Mouse (Mus musculus) layer of hippocampus, adult 2 months (tissue): Measurements from ENCODE around the gene Acy3. TPM values are rescaled to one million over a fixed set of nuclear protein-coding genes. Genes with fewer than 3 reads are reported as not detected.

ENCODE experiments used
- DNase-seq, 2 experiments: peaks; one replicate each; pipeline ENCODE4 v3.0.0; 2022; ENCODE audit warnings: low spot score in 2 of 2
- H3K27ac ChIP-seq: fragments of 200-600 bp; 2 replicates; pipeline ENCODE4 v1.8.1; 2022
- H3K4me3 ChIP-seq: fragments of 200-600 bp; 2 replicates; pipeline ENCODE4 v1.8.1; 2022; ENCODE audit warnings: mild to moderate bottlenecking
- CTCF ChIP-seq: fragments of 200-600 bp; conservative IDR thresholded peaks from 2 replicates; pipeline ENCODE4 v1.8.1; 2022; ENCODE audit warnings: antibody characterized with exemption, mild to moderate bottlenecking, moderate library complexity
- total RNA-seq, 2 experiments: library from RNA; stranded (reverse); gene quantifications; 2 replicates each; pipeline ENCODE4 v1.2.3; 2021

Gene Acy3
- total RNA-seq, 2 experiments from 2014 or later = 2.3 to 2.7 TPM

DNA sequence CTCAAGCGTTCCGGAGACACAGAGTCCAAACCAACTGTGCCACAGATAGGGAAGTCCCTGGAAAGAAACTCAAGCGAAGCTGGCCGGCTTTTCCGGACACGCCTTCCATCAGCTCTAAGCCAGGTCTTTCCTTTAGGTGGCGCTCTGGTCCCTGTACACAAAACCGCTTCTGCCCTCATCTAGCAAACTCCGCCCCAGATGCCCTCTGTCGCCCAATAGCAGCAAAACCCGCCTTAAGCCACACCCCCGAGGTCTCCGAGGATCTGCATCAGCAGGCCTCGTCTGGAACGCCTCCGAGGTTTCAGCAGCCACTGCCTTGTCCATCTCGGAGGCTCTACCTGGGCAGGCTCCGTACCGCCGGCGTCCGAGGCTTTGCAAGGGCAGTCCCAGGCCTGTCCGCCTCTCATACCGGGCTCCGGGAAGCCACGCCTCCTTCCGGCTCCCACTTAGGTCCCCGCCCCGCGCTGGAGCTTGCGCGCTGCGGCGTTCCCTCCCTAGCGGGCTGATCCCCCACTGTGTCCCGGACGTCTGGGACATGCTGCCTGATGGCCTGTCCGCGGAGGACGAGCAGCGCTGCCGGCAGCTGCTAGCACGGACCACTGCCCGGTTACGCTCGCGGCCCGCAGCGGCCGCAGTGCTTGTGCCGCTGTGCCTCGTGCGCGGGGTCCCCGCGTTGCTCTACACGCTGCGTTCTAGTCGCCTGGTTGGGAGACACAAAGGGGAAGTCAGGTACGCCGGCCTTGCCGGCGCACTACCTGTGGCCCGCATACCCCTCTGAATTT, 13.9 kb downstream of the Acy3 start, which contains the start of the genes Nudt8 and Gm49405:
Nudt8 (plus strand) TSS at position 462 of the 782 bp plus-strand sequence.
Gm49405 (plus strand) TSS at position 508 of the 782 bp plus-strand sequence.
- DNase-seq = peak; percentile 92 to 95
- peak within 1 kb of the TSS; percentile 96 for H3K27ac ChIP-seq
- TF ChIP-seq CTCF = peak; percentile 86
- peak within 1 kb of the TSS; percentile 75 for H3K4me3 ChIP-seq

DNA sequence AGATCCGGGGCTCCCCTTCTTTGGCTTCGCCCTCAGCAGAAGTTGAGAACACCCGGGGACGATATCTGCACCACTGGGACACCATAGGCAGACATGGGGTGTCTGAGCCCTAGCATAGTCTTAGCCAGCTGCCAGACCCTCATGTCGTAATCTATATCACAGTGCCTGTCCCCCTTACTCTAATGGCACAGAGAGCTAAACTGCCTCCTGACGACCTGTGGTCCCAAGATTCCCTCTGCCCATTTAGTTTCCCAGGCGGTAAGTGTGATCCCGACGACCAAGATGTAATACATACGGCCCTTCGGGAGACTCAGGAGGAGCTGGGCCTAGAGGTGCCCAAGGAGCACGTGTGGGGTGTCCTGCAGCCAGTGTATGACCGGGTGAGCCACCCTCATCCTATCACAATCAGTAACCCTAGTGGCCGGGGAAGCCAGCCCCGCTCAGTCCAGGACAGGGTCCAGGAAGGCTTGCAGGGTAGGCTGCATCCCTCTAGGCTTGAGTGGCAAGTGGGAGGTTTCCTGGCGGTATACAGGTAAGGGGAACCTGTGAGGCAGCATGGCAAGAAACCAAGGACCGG, 14.7 kb downstream of the Acy3 start:
- DNase-seq = no peak
- peak overlapping the region; percentile 75 for H3K4me3 ChIP-seq
- TF ChIP-seq CTCF = no peak
- H3K27ac ChIP-seq = peak overlapping the region; percentile 96

DNA sequence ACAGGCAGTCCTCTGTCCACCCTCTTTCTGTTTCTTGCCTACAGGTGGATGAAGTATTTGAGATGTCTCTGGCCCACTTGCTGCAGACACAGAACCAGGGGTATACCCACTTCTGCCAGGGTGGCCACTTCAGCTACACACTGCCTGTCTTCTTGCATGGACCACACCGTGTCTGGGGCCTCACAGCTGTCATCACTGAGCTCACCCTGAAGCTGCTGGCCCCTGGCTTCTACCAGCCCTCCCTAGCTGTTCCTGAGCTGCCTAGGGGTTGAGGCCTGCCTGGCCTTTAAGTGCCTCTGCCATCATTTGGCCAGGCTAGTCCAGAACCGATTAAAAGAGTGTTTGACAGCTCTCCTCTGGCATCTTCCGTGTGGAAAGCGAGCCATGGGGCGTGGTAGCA, 15.4 kb downstream of the Acy3 start:
- no peak overlapping the region for H3K4me3 ChIP-seq
- no peak for TF ChIP-seq CTCF
- DNase-seq = no peak
- H3K27ac ChIP-seq = no peak overlapping the region

GRCm38 (mm10) chr19:4003112-4003511, 16.7 kb downstream of the Acy3 start, which contains the start of gene Doc2g:
Gene Doc2g, plus strand, starts transcription at chr19:4003313.
- H3K27ac ChIP-seq = no peak within 1 kb of the TSS
- H3K4me3 ChIP-seq = no peak within 1 kb of the TSS
- no peak for DNase-seq
- TF ChIP-seq CTCF = no peak

DNA sequence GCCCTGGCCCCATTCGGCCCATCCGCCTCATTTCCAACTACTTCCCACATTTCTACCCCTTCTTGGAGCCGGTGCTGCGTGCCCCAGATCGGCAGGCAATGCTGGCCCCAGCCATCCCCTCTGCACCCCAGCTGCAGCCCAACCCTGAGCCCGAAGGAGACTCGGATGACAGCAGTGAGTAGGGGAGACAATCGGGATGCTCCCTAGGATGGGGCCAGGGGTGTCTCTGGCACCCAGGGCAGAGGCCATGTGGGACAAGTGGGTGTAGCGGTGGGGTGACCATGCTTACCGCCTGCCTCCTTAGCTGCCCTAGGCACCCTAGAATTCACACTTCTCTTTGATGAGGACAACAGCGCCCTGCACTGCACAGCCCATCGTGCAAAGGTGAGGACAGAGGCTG, 17.3 kb downstream of the Acy3 start:
- H3K27ac ChIP-seq = no peak overlapping the region
- no peak overlapping the region for H3K4me3 ChIP-seq
- no peak for DNase-seq
- no peak for TF ChIP-seq CTCF

DNA sequence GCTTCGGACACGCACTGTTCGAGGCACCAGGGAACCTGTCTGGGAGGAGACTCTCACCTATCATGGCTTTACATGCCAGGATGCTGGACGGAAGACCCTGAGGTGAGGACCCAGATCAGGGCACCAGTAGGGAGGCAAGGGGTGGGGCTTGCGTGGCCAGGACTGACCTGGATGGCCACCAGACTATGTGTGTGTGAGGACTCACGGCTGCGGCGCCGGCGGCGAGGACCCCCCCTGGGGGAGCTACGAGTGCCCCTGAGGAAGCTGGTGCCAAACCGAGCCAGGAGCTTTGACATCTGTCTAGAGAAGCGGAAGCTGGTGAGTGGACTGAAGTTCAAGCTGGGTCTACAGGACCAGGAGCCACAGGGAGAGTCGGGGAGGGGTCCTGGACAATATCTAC, 18.0 kb downstream of the Acy3 start:
- DNase-seq = no peak
- TF ChIP-seq CTCF = no peak
- H3K4me3 ChIP-seq = no peak overlapping the region
- no peak overlapping the region for H3K27ac ChIP-seq

GRCm38 (mm10) chr19:4005091-4005490, 18.7 kb downstream of the Acy3 start:
- TF ChIP-seq CTCF = no peak
- H3K27ac ChIP-seq = no peak overlapping the region
- no peak for DNase-seq
- H3K4me3 ChIP-seq = no peak overlapping the region

DNA sequence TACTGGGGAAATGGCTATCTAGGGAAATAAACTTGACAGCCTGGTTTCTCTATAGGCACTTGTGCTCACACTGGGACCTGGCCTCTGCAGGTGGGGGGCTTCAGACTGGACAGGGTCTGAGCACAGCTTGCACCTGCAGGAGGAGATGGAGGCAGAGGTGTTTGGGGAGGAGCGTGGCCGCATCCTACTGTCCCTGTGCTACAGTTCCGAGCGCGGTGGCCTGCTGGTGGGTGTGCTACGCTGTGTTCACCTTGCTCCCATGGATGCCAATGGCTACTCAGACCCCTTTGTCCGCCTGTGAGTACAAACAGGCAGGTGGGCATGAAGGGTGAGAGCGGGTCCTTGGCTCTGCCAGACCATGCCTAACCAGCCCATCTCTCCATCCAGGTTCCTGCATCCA, 19.6 kb downstream of the Acy3 start:
- no peak overlapping the region for H3K27ac ChIP-seq
- DNase-seq = no peak
- no peak overlapping the region for H3K4me3 ChIP-seq
- TF ChIP-seq CTCF = no peak

DNA sequence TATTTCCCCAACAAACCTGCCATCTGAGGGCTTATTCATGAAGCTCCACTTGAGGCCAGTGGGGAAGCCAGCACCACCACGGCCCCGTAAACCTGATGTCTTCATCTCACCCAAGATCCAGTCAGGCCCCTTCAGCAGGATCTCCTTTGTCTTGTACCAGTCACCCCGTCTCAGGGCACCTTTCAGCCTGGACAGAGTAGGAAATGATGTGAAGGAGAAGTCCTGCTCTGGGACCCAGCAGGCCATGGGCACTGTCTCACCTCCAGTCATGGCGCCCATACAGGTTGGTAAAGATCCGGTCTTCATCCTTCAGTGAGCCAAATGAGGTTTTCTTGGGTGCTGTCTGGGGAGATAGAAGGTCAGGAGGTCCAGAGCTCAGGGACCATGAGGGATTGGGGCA, 24.7 kb downstream of the Acy3 start:
- H3K4me3 ChIP-seq = no peak overlapping the region
- H3K27ac ChIP-seq = no peak overlapping the region
- no peak for TF ChIP-seq CTCF
- no peak for DNase-seq

DNA sequence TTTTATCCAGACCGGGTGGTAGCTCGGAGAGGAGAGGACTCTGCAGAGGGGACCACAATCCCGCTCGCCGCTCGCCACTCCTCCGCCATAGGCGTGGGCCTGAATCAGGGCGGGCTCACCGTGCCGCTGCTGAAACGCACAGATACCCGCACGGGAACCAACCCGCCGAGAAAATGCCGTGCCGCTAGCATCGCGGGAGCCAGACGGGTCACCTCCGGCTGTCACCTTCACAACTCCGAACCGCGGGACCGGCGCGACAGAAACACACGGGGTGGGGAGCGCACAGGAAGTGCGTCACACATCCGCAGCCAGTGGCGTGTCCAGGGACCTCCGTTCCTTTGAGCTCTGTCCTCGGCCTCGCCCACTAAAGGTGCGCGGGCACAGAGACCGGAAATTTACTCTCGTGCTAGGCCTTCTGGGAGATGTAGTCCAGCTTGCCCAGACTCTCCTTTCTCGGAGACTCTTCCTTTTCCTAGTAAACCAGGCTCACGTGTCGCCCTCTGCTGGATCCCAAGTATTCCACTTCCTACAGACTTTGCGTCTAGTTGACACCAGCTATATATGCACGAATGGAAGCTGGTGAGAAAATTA, 26.2 kb downstream of the Acy3 start, which contains the start of gene Ndufv1:
Ndufv1 (minus strand) TSS at position 375 of the 591 bp plus-strand sequence.
- peak; percentile 96 to 99 for DNase-seq
- peak within 1 kb of the TSS; percentile 99 for H3K4me3 ChIP-seq
- peak within 1 kb of the TSS; percentile 93 for H3K27ac ChIP-seq
- peak; percentile 88 for TF ChIP-seq CTCF

DNA sequence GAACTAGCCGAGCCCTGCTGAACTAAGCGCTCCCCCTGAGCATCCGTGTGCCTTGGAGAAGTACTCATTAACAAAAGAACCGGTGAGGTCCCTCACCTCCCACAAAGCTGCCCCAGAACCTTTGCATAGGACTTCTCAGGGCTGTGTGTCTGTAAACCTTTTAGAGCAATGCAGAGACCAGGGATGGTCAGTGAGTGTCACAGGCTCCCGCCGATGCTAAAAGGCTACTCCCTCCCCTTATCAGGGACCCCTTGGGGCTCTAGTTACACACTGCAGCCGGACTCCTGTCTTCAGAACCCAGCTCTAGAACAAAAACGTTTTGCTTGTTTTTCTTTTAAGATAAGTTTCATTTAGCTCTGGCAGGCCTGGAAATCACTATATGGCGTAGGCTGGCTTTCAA, 26.7 kb downstream of the Acy3 start:
- no peak for DNase-seq
- TF ChIP-seq CTCF = no peak

GRCm38 (mm10) chr19:4014802-4015201, 28.4 kb downstream of the Acy3 start:
- Histone ChIP-seq H3K27ac (no peak overlapping the region), H3K4me3 (no peak overlapping the region)
- no peak for TF ChIP-seq CTCF
- no peak for DNase-seq

More for the DNA sequence above, 26.7 kb downstream of the Acy3 start:
- H3K27ac ChIP-seq = peak overlapping the region; percentile 74; the same call in 1 of the 2 replicates
- peak overlapping the region; percentile 99 for H3K4me3 ChIP-seq

- no peak overlapping the region for H3K4me3 ChIP-seq
- no peak for DNase-seq
- no peak overlapping the region for H3K27ac ChIP-seq
- no peak for TF ChIP-seq CTCF
Measured at GRCm38 (mm10) chr19:4015635-4016034, 29.3 kb downstream of the Acy3 start.
